Mouse (Mus musculus) embryonic facial prominence, embryonic 12.5 days (tissue): ENCODE results near the gene Cd47. TPM values are rescaled to one million over a fixed set of nuclear protein-coding genes. Genes with fewer than 3 reads are reported as not detected.

ENCODE experiments used
- ATAC-seq: fragments of 200-750 bp; cut with Nextera tagmentation; 2 replicates; pipeline ENCODE4 v1.8.0; 2017; ENCODE audit not compliant: insufficient number of reproducible peaks, insufficient read depth, low FRiP score, low TSS enrichment
- H3K27ac ChIP-seq: fragments of 300-500 bp; sonication (generic); 2 replicates; pipeline ENCODE4 v1.5.1; 2016; ENCODE audit warnings: mild to moderate bottlenecking
- H3K27me3 ChIP-seq: fragments of 300-500 bp; sonication (generic); 2 replicates; pipeline ENCODE4 v1.6.1; 2016; ENCODE audit warnings: mild to moderate bottlenecking, moderate library complexity
- H3K36me3 ChIP-seq: fragments of 300-500 bp; sonication (generic); 2 replicates; pipeline ENCODE4 v1.6.1; 2016; ENCODE audit warnings: mild to moderate bottlenecking
- H3K4me1 ChIP-seq: fragments of 300-500 bp; sonication (generic); 2 replicates; pipeline ENCODE4 v1.6.1; 2016
- H3K4me2 ChIP-seq: fragments of 300-500 bp; sonication (generic); replicated peaks from 2 replicates; pipeline ENCODE4 v1.6.1; 2016; ENCODE audit warnings: mild to moderate bottlenecking, moderate library complexity
- H3K4me3 ChIP-seq: fragments of 300-500 bp; sonication (generic); 2 replicates; pipeline ENCODE4 v1.5.1; 2016; ENCODE audit warnings: mild to moderate bottlenecking
- H3K9ac ChIP-seq: fragments of 300-500 bp; sonication (generic); 2 replicates; pipeline ENCODE4 v1.6.1; 2016; ENCODE audit warnings: mild to moderate bottlenecking, moderate library complexity
- H3K9me3 ChIP-seq: fragments of 300-500 bp; sonication (generic); 2 replicates; pipeline ENCODE4 v1.6.1; 2016; ENCODE audit warnings: mild to moderate bottlenecking, moderate library complexity
- WGBS: fragments of 180-500 bp; shearing (Covaris S2); methylation state at CpG from one replicate; pipeline ENCODE4 v1.1.7; 2016; 5-methylcytosine and 5-hydroxymethylcytosine counted together
- polyA plus RNA-seq: library from polyadenylated mRNA; unstranded; fragments of >200 nt; fragmentation: Nextera tagmentation; extraction: Ambion mirVana; gene quantifications from 2 replicates; pipeline ENCODE4 v1.2.1, GENCODE M21; 2016

Cd47 gene
- polyA plus RNA-seq, 1 experiment from 2014 or later: 59.8 TPM

DNA sequence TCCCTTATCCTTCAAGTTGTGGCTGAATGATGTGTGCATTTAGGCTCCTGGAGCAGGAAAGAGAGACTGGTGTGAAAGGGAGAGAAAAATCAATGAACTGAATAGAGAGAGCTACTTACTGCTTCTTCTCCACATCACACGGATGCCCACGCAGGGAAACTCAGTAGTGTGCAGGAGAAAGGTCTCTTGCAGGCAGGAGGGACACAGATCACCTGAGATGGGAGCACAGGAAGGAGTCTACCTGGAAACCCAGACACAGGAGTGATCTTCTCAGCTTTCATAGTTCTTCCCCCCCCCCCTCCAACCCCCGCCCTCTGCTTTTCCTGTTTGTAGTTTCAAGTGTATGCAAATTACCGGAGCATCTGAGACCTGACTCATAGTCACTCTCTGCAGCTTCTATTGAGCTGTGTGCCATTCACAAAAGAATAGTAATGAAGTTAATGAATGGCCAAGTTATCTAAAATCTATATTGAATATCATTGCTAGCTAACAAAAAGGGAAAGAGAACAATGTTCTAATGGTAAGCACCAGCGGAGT is 158.6 kb downstream of the Cd47 start:
- Histone ChIP-seq H3K4me1 (no peaks in the 10 kb centered on the region), H3K27ac (no peak overlapping the region), H3K9me3 (no peaks in the 10 kb centered on the region), H3K27me3 (no peaks in the 10 kb centered on the region), H3K4me3 (no peak overlapping the region), H3K36me3 (no peaks in the 10 kb centered on the region), H3K9ac (no peak overlapping the region), H3K4me2 (no peak overlapping the region)
- 92% methylated on average over 5 of the region's 5 CpGs for WGBS
- ATAC-seq: no peak

DNA sequence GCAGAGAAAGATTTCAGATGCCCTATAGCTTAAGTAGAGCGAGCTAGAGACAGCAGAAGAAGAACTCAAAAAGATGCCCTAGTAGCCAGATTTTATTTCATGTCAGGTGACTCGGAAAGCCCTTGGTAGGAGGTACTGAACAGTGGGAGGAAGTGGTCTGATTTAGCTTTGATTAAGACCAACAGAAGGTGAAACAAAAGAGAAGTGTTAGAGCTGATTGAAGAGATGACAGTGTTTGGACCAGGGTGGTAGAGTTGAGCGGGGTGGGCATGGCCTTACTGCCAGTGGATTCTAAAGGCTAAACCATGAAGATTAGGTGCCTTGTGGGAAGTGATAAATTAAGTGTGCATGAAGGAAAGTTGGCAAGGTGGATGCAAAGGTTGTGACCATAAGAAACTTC is 162.0 kb downstream of the Cd47 start:
- H3K4me2 ChIP-seq: no peak overlapping the region
- no peak overlapping the region for H3K4me3 ChIP-seq
- H3K27ac ChIP-seq: no peak overlapping the region
- 80% methylated on average over 3 of the region's 3 CpGs for WGBS
- no peaks in the 10 kb centered on the region for H3K36me3 ChIP-seq
- H3K4me1 ChIP-seq: peaks cover 10% of the 10 kb centered on the region; the same call in 1 of the 2 replicates
- ATAC-seq: no peak
- no peak overlapping the region for H3K9ac ChIP-seq
- H3K27me3 ChIP-seq: no peaks in the 10 kb centered on the region
- H3K9me3 ChIP-seq: no peaks in the 10 kb centered on the region

DNA sequence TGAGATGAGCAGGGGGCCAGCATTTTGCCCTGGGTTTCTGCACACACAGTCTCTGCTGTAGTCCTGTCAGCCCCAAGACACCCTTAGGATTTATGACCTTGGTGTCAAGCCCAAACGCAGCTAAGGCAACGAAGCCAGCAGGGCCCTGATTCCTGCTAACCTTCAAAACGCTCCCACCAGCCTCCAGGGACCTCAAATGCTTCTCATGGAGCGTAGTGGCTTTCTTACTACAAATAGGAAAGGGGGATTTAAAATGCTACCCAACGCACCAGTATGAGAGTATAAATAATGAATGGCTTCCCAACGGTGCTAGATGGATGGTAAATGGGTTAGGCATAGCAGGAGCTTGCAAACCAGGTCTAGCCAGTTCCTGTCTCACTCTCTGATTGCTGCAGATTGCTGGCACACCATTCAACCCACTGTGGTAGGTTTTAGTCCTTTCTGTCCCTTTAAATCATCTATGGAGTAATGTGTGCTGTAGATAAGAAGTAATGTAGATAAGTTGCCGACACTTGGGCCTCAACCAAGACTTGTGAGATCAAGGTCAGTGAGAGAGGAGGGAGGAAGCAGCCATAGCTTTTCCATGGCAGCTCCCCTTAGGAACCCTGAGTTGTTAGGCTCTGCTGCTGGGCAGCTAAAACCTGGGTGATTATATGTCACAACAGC is 164.1 kb downstream of the Cd47 start:
- Histone ChIP-seq H3K27me3 (no peaks in the 10 kb centered on the region), H3K27ac (no peak overlapping the region), H3K9me3 (no peaks in the 10 kb centered on the region), H3K4me1 (peaks cover 10% of the 10 kb centered on the region; the same call in 1 of the 2 replicates), H3K4me2 (no peak overlapping the region), H3K36me3 (no peaks in the 10 kb centered on the region), H3K4me3 (no peak overlapping the region), H3K9ac (no peak overlapping the region)
- no peak for ATAC-seq
- 61% methylated on average over 7 of the region's 7 CpGs for WGBS

Other genes with a start within 250 kb of the Cd47 start
- gene Ift57, start 101.3 kb upstream of the Cd47 start, polyA plus RNA-seq: 38.3 and 39.8 TPM in 2 replicates